Mouse (Mus musculus) 3T3-L1 (cell line): ENCODE results near the gene Gm12248.

ENCODE experiments used
- DNase-seq: peaks from one replicate; pipeline ENCODE4 v3.0.0-alpha.2; 2015; ENCODE audit warnings: low read depth, low spot score

The Gm12248 gene

DNA sequence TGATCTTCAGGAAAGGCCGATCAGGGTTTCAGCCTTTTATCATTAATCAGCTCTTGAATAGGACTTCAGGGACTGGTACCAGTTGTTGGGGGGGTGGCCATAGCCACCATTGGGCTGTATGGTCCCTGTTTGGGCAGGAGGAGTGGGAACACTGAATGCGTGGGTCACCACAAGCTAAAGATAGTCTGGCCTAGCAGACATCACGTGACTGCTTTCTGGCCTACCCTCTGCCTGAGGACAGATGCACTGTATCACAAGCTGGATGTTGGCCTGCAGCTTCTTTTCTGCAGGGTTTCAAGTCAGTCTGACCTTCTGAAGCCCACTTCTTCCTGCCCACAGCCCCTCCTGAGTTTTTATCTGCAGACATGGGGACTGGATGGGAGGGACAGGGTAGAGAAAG is 59.3 kb downstream of the Gm12248 start:
- no peak for DNase-seq

GRCm38 (mm10) chr11:58031176-58031575 is 61.8 kb downstream of the Gm12248 start:
- DNase-seq: no peak

DNA sequence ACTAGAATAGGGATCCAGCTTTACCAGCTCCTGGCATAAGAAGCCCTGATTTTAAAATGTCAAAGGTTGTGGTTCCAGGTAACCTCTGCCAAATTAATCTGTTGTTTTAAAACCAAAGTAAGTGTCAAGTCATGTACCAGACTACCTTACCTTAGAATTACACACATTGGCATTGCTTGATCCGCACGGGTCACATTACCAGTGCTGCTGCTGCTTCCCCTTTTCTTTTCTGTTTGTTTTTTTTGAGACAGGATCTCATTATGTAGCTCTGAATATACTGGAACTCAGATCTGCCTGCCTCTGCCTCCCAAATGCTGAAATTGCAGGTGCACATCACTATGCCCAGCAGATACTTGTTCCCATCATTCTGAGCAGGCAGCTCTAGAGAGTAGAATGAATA is 63.1 kb downstream of the Gm12248 start:
- DNase-seq: no peak

DNA sequence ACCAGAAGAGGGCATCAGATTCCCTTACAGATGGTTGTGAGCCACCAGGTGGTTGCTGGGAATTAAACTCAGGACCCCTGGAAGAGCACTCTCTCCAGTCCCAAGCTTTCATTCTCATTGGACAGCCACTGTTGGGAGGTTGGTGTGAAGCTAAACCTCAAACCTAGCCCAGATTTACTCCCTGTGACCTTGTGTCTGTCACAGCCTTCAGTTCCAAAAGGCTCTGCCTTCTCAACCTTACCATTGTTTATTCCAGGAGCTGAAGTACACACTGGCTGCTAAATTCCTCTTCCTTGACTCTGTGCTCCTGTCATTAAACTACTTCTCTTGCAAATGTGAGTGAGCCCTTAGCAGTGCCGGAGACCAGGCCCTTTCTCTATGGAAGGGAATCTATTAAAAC is 64.0 kb downstream of the Gm12248 start:
- DNase-seq: no peak

- DNase-seq: no peak
These were observed 66.1 kb downstream of the Gm12248 start for GRCm38 (mm10) chr11:58026860-58027259.

DNA sequence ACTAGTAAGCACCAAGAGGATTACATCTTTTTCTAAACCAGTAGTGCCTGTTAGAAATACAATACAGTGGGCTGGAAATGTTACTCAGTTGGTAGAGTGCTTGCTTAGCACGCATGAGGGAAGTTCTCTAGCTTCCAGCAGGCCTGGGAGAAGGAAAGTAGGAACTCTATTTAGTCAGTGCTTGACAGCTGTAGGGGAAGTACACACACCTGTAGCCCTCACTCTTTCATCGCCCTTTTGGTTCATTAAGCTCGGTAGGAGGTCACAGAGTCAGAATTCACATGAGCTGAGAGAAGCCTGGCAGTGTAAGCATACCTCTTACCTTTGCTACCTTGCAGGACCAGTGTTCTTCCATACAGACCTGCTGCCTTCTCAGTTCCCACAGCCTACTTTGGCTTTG is 66.6 kb downstream of the Gm12248 start:
- no peak for DNase-seq

- DNase-seq: no peak
These were observed 67.1 kb downstream of the Gm12248 start for GRCm38 (mm10) chr11:58025881-58026280.

GRCm38 (mm10) chr11:58024671-58025070 is 68.3 kb downstream of the Gm12248 start:
- peak; percentile 65 for DNase-seq

DNA sequence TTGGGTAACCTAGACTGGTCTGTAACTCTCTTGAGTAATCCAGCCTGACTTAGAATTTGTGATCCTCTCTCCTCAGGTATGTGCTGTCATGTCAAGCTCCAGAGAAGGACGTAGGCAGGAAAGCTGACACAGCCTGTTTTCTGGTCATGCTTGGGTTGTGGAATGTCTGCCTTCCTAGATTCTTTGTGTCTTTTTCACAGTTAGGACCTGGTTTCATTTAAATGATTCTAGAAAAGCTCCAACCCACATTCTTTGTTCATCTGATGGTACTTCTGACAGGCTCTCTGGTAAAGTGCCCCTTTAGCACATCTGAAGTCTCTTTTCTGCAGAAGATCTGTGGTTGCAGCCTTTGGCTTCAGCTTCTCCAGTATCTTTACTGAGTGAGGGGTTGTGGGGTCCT is 68.7 kb downstream of the Gm12248 start:
- peak; percentile 51 for DNase-seq

DNA sequence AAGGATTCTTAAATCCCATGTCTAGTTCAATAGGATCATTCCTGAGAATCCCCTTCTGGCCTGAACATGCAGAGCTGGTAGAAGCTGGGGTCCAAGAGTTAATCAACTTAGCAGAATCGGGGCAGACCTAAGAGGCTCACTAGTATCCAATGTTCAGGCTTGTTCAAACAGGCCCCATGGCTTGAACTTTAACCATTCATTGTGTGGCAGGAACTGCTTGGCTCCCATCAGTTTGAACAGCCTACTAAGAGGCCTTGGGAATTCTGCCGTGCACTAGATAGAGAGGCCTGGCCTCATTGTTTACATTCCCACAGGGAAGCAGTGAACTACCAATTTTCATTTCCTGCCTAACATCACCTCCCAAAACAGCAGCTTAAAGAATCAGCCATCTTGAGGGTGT is 71.3 kb downstream of the Gm12248 start:
- DNase-seq: no peak

DNA sequence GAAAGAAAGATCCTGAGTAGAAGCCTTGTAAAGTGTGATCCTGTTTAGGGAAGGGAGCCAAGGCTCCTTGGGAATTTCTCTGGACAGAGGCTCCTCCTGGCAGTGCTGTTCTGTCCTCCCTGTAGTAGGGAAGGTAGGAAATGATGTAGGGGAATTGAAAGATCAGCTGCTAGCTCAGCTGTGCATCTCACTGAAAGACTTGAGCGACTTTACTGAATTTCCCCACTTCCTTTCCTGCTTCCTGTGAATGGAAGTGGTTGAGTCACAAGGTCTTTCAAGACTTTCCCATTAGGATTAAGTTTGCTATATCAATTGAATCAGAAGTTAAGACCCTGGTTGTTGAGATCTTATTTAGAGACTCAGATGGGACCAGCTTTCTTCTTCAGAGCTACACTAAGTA is 71.8 kb downstream of the Gm12248 start:
- DNase-seq: peak; percentile 28

DNA sequence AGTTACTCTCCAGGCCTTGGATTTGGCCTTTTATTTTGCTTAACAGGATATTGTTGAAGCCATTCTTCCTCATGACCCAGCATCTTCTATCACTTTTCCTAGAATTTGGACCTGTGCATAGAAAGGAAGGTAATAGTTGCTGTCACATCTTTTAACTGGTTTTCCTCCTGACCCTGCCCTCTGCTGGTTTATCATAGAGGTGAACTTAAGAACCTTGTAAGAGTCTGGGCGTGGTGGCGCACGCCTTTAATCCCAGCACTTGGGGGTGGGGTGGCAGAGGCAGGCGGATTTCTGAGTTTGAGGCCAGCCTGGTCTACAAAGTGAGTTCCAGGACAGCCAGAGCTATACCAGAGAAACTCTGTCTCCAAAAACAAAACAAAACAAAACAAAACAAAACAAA is 74.2 kb downstream of the Gm12248 start:
- DNase-seq: no peak

- DNase-seq: peak; percentile 53
These were observed 74.6 kb downstream of the Gm12248 start for GRCm38 (mm10) chr11:58018287-58018686.

GRCm38 (mm10) chr11:58017422-58017821 is 75.5 kb downstream of the Gm12248 start:
- DNase-seq: no peak

- DNase-seq: no peak
These were observed 76.6 kb downstream of the Gm12248 start for GRCm38 (mm10) chr11:58016371-58016770.

- DNase-seq: no peak
These were observed 77.6 kb downstream of the Gm12248 start for GRCm38 (mm10) chr11:58015339-58015738.

- no peak for DNase-seq
These were observed 78.3 kb downstream of the Gm12248 start for GRCm38 (mm10) chr11:58014604-58015003.
